Mouse (Mus musculus): ENCODE results near the gene Hhat.

GRCm38 (mm10) chr1:192451722-192452121, 319.3 kb downstream of the Hhat start:
- TF ChIP-seq POLR2A (IDR thresholded peaks at IDR 0.05; ENCODE audit: control insufficient read depth in 1 of 2, insufficient read depth in 1 of 2, low read depth in 1 of 2, low read length in 2 of 2, poor library complexity in 1 of 2) (no peak), UBTF (IDR thresholded peaks at IDR 0.05; ENCODE audit: borderline replicate concordance, insufficient read depth, low read depth, low read length) (no peak), GATA1 (IDR thresholded peaks at IDR 0.05; ENCODE audit: low read depth, low read length) (no peak)

Measured in MEL (cell line).